Mouse (Mus musculus) layer of hippocampus, adult 2 months (tissue): ENCODE data around the gene Map2k1. TPM values are rescaled to one million over a fixed set of nuclear protein-coding genes. Genes with fewer than 3 reads are reported as not detected.
A peak's percentile ranks its signal among the peaks of the same experiment; 100 is the strongest.

Experiments used
- DNase-seq, 2 experiments: peaks; one replicate each; pipeline ENCODE4 v3.0.0; 2022; ENCODE audit warnings: low spot score in 2 of 2
- H3K27ac ChIP-seq: fragments of 200-600 bp; 2 replicates; pipeline ENCODE4 v1.8.1; 2022
- H3K4me3 ChIP-seq: fragments of 200-600 bp; 2 replicates; pipeline ENCODE4 v1.8.1; 2022; ENCODE audit warnings: mild to moderate bottlenecking
- CTCF ChIP-seq: fragments of 200-600 bp; conservative IDR thresholded peaks from 2 replicates; pipeline ENCODE4 v1.8.1; 2022; ENCODE audit warnings: antibody characterized with exemption, mild to moderate bottlenecking, moderate library complexity
- total RNA-seq, 2 experiments: library from RNA; stranded (reverse); gene quantifications; 2 replicates each; pipeline ENCODE4 v1.2.3; 2021

The Map2k1 gene
- total RNA-seq, 2 experiments from 2014 or later = 329 to 346 TPM

- TF ChIP-seq CTCF = no peak
- DNase-seq = no peak
- no peak within 1 kb of the TSS for H3K4me3 ChIP-seq
- peak within 1 kb of the TSS; percentile 36; the same call in 1 of the 2 replicates for H3K27ac ChIP-seq
Observed at GRCm38 (mm10) chr9:64234768-64235435, 18.5 kb downstream of the Map2k1 start, which contains the start of gene Uchl4. Gene Uchl4 (plus strand): TSS chr9:64235201.

GRCm38 (mm10) chr9:64233656-64234055, 19.8 kb downstream of the Map2k1 start:
- no peak for TF ChIP-seq CTCF
- DNase-seq = no peak
- Histone ChIP-seq H3K4me3 (no peak overlapping the region), H3K27ac (peak overlapping the region; percentile 36; the same call in 1 of the 2 replicates)

GRCm38 (mm10) chr9:64232257-64232957, 21.0 kb downstream of the Map2k1 start:
- peak overlapping the region; percentile 88 for H3K27ac ChIP-seq

GRCm38 (mm10) chr9:64231674-64232073, 21.8 kb downstream of the Map2k1 start:
- TF ChIP-seq CTCF = no peak
- Histone ChIP-seq H3K4me3 (peak overlapping the region; percentile 9; the same call in 1 of the 2 replicates), H3K27ac (peak overlapping the region; percentile 88)
- no peak for DNase-seq

More at GRCm38 (mm10) chr9:64232257-64232957, 21.0 kb downstream of the Map2k1 start:
- TF ChIP-seq CTCF = no peak
- DNase-seq = peak in 1 of 2 experiments; percentile 44
- peak overlapping the region; percentile 13; the same call in 1 of the 2 replicates for H3K4me3 ChIP-seq

- Histone ChIP-seq H3K4me3 (peak overlapping the region; percentile 9; the same call in 1 of the 2 replicates), H3K27ac (peak overlapping the region; percentile 88)
- DNase-seq = no peak
- TF ChIP-seq CTCF = no peak; the same call in 1 of the 2 replicates
Observed at GRCm38 (mm10) chr9:64231171-64231570, 22.3 kb downstream of the Map2k1 start.

GRCm38 (mm10) chr9:64228972-64229371, 24.5 kb downstream of the Map2k1 start:
- peak overlapping the region; percentile 88 for H3K27ac ChIP-seq
- no peak for DNase-seq
- no peak for TF ChIP-seq CTCF

GRCm38 (mm10) chr9:64227736-64228135, 25.7 kb downstream of the Map2k1 start:
- H3K27ac ChIP-seq = peak overlapping the region; percentile 6; the same call in 1 of the 2 replicates
- no peak for DNase-seq
- TF ChIP-seq CTCF = no peak

More at GRCm38 (mm10) chr9:64228972-64229371, 24.5 kb downstream of the Map2k1 start:
- no peak overlapping the region for H3K4me3 ChIP-seq

GRCm38 (mm10) chr9:64225805-64226204, 27.6 kb downstream of the Map2k1 start:
- no peak for TF ChIP-seq CTCF
- Histone ChIP-seq H3K27ac (peak overlapping the region; percentile 2; the same call in 1 of the 2 replicates), H3K4me3 (no peak overlapping the region)
- DNase-seq = no peak

More at GRCm38 (mm10) chr9:64227736-64228135, 25.7 kb downstream of the Map2k1 start:
- H3K4me3 ChIP-seq = no peak overlapping the region

- TF ChIP-seq CTCF = no peak
- peak overlapping the region; percentile 73 for H3K27ac ChIP-seq
- no peak for DNase-seq
- no peak overlapping the region for H3K4me3 ChIP-seq
Observed at GRCm38 (mm10) chr9:64222098-64222497, 31.3 kb downstream of the Map2k1 start.

GRCm38 (mm10) chr9:64221480-64221879, 32.0 kb downstream of the Map2k1 start:
- no peak for TF ChIP-seq CTCF
- Histone ChIP-seq H3K27ac (peak overlapping the region; percentile 73), H3K4me3 (no peak overlapping the region)
- DNase-seq = peak in 1 of 2 experiments; percentile 45

GRCm38 (mm10) chr9:64220603-64221002, 32.8 kb downstream of the Map2k1 start:
- Histone ChIP-seq H3K4me3 (no peak overlapping the region), H3K27ac (peak overlapping the region; percentile 62)
- DNase-seq = no peak
- no peak for TF ChIP-seq CTCF

GRCm38 (mm10) chr9:64219772-64220420, 33.5 kb downstream of the Map2k1 start:
- H3K27ac ChIP-seq = peak overlapping the region; percentile 62
- no peak for TF ChIP-seq CTCF
- no peak overlapping the region for H3K4me3 ChIP-seq
- DNase-seq = no peak

GRCm38 (mm10) chr9:64219305-64219704, 34.1 kb downstream of the Map2k1 start:
- no peak overlapping the region for H3K4me3 ChIP-seq
- H3K27ac ChIP-seq = peak overlapping the region; percentile 54
- no peak for TF ChIP-seq CTCF
- DNase-seq = no peak
